Mouse (Mus musculus): Measurements from ENCODE around the gene Grhl1.

GRCm38 (mm10) chr12:24615140-24615539, 43.1 kb downstream of the Grhl1 start:
- TF ChIP-seq POLR2A (IDR thresholded peaks at IDR 0.05; ENCODE audit: borderline replicate concordance, extremely low read depth, low read depth, low read length): no peak
- TF ChIP-seq CTCF (IDR thresholded peaks at IDR 0.05; ENCODE audit: insufficient read depth, low read length): no peak

Data from lung, adult 2 months (tissue).